ENCODE assay signal across 8 mouse cellular contexts in the genomic region with DNA sequence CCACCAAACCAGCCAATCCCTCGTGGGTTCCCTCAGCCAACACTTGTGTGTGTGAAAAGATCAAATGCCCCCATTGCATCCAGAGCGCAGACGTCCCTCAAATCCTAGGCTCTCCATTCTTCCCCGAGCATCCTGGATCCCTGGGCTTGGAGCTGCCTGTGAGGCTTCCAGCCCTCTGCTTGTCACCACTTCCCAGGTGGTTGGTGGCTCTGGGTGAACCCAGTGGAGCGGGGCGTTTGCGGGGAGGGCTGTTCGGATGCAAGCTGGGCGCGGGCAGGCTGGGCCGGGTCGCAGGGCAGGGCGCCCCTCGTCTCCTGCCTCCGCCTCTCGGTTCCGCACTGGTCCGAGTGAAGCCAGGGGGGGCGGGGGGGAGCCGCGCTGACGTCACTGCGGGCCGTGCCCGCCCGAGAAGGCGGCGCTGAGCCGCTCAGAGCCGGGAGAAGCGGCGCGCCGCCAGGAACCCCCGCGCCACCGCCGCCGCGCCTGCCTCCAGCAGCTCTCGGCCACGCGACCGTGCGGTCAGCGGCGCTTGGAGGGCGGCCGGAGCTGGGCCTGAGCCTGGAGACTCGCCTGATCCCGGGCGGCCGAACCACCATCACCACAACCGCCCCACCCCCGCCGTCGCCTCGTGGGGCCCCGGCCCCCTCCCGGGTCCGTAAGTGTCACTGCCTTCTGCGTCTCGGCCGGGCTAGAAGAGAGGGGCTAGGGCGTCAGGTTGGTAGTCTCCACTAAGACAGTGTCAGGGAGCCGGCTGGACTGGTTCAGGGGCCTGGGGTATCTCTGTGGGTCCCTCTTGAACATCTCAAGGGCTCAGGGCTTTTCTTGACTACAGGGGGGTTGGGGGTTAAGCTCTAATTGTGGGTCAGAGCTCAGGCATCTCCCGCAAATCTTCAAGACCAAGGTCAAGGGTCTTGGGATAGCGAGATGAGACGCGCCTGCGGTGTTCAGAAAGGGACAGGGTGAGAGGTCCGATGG. TPM values are rescaled to one million over a fixed set of nuclear protein-coding genes. Genes with fewer than 3 reads are reported as not detected.
A peak's percentile ranks its signal among the peaks of the same experiment; 100 is the strongest.
DNase-seq lines count a peak whose midpoint lies in the region; ATAC-seq and TF ChIP-seq lines count a peak whose summit lies in the region.

No protein-coding gene starts in this region.

- DNase-seq in left cerebral cortex, adult 2 months (ENCODE audit: extremely low spot score in 1 of 2, low spot score in 2 of 2) = peak; percentile 79 to 82
- DNase-seq in left cerebral cortex, adult 11 months (ENCODE audit: low spot score) = no peak
- DNase-seq in cerebellum, postnatal 36 days = peak; percentile 79 to 86
- DNase-seq in intestine, embryonic 14.5 days (ENCODE audit: low spot score) = peak; percentile 53
- DNase-seq in neural tube, embryonic 10.5 days (ENCODE audit: extremely low spot score, low spot score) = peak; percentile 77
- no peak for DNase-seq in thymus, postnatal 0 days (ENCODE audit: low spot score)
- no peak for DNase-seq in thymus, postnatal 10 days (ENCODE audit: low spot score in 2 of 2)
- no peak for DNase-seq in adrenal gland, postnatal 36 days

- H3K4me1 ChIP-seq in intestine, embryonic 14.5 days (replicated peaks; ENCODE audit: control insufficient read depth, insufficient read depth, low read length) = 0 out of 2 replicates have a peak, but pooled peaks cover 2% of the 10 kb centered on the region

- intact Hi-C loops in left cerebral cortex, adult 2 months (cut with DNase I) = loop anchor here (1.0 kb wide), 1 partner anchor 92 kb away; no protein-coding TSS in a partner anchor

- no peaks in the 10 kb centered on the region for H3K36me3 ChIP-seq in intestine, embryonic 14.5 days (ENCODE audit: control insufficient read depth, insufficient read depth, low read length)

- no peak for ATAC-seq in intestine, embryonic 14.5 days (replicated peaks; ENCODE audit: low FRiP score, low TSS enrichment, low read depth)

- H3K4me2 ChIP-seq in intestine, embryonic 14.5 days (ENCODE audit: low read length) = peak overlapping the region; percentile 16

- no peaks in the 10 kb centered on the region for H3K9me3 ChIP-seq in intestine, embryonic 14.5 days (ENCODE audit: control insufficient read depth, low read length)

- H3K9ac ChIP-seq in intestine, embryonic 14.5 days (ENCODE audit: low read length) = no peak overlapping the region

- TF ChIP-seq CTCF in left cerebral cortex, adult 2 months (IDR thresholded peaks at IDR 0.05) = no peak

- peaks cover 99% of the 10 kb centered on the region for H3K27me3 ChIP-seq in intestine, embryonic 14.5 days (replicated peaks; ENCODE audit: control insufficient read depth, insufficient read depth, low read length)

- WGBS in intestine, embryonic 14.5 days = 2% methylated on average over 59 of the region's 72 CpGs

- peak overlapping the region; percentile 88 for H3K4me3 ChIP-seq in left cerebral cortex, adult 2 months
- H3K4me3 ChIP-seq in intestine, embryonic 14.5 days (ENCODE audit: low read depth, low read length) = peak overlapping the region; percentile 0; the same call in 1 of the 2 replicates

- H3K27ac ChIP-seq in left cerebral cortex, adult 2 months = peak overlapping the region; percentile 98
- no peak overlapping the region for H3K27ac ChIP-seq in intestine, embryonic 14.5 days (ENCODE audit: low read depth)

RNA-seq across cellular contexts. Expression of a gene that starts 33.7 kb away (rescaled TPM):
- total RNA-seq in left cerebral cortex, adult 2 months (2021) = 100 to 1,000 TPM in 1 of 2 experiments, 10 to 100 TPM in 1; 86.7 to 100 TPM
- polyA plus RNA-seq in intestine, embryonic 14.5 days (2014; fragmentation: Nextera tagmentation; extraction: Ambion mirVana) = 36.4 and 44.8 TPM in 2 replicates
- 38.5 and 40.4 TPM in 2 replicates for polyA plus RNA-seq in thymus, postnatal 0 days (2015; fragmentation: Nextera tagmentation; extraction: Ambion mirVana)
- 10 to 100 TPM; 68.5 to 77.7 TPM for total RNA-seq in adrenal gland, postnatal 36 days (2021)

Comparison
In these comparisons a context has a peak if more than half of its experiments do, and no peak if none do; other contexts are left out.
1. DNase-seq: peak in left cerebral cortex, adult 2 months (2 of 2), cerebellum, postnatal 36 days (2 of 2), intestine, embryonic 14.5 days (single experiment) and neural tube, embryonic 10.5 days (single experiment); none in left cerebral cortex, adult 11 months (single experiment), thymus, postnatal 0 days (single experiment), thymus, postnatal 10 days (0 of 2) and adrenal gland, postnatal 36 days (0 of 2).